Mouse (Mus musculus): ENCODE data around the gene Rab37.

The Rab37 gene

DNA sequence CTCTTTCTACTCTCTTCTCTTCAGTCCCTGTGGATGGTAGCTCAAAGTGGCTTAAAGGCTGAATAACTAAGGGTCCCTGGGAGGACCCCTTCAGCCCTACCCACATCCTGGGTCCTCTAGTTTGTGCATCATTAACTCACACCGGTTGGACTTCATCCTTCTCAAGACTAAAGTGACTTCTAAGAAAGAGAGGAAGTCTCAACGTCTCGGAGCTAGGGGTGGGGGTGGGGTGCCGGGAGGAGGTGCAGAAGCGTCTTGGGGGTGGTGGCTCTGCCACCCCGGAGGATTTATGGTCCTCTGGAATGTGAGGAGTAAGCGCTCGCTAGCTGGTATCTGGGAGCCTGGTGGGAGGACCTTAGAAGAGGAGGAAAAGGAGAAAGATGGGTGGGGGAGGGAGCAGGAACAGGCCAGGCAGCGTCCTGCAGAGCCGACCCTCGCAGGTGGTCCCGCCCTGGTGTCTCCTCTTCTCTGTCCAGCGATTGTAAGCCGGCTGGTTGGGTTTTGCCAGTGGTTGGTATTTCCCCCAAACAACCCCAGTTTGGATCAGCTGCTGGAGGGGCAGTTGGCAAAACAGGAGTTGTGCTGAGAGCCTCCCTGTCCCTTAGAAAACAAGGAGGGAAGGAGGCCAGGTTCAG, 73.2 kb downstream of the Rab37 start:
- peak; percentile 44 for DNase-seq (ENCODE audit: low read depth, low spot score)

DNA sequence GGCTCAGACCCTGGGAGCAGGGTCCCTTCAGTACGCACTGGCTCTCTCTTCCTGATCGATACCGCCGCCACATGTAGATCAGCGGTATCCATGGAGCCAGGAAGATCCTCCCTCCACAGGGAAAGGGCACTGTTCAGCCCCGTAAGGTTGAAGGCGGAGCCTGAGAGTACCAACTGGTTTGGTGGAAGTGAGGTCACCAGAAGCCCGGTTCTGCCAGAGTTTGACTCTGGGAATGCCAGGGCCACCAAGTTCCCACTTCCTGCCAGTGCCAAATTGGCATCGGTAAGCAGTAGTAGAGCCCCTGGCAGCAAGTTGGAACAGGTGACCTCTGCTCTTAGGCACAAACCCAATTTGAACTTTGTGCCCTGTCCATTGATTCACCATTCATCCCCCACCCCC, 73.7 kb downstream of the Rab37 start:
- DNase-seq (ENCODE audit: low read depth, low spot score) = peak; percentile 72

DNA sequence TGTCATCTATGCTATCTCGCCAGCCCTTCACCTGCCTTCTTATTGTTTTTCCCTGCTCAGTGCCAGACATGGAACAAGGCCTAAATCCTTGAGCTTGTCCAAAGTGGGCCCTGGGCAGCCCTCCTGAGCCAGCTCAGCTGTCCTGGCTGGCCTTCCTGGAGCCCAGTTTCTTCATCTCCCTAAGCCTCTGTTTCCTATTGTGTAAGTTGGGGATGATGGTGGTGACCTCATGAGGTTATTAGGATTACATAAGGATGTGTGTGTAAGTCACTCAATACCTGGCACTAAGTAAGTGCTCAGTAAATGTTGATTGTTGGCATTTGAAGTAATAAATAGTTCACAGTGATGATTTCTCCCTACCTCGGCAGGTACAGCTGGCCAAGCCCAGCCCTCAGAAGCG, 75.5 kb downstream of the Rab37 start:
- DNase-seq (ENCODE audit: low read depth, low spot score) = no peak

DNA sequence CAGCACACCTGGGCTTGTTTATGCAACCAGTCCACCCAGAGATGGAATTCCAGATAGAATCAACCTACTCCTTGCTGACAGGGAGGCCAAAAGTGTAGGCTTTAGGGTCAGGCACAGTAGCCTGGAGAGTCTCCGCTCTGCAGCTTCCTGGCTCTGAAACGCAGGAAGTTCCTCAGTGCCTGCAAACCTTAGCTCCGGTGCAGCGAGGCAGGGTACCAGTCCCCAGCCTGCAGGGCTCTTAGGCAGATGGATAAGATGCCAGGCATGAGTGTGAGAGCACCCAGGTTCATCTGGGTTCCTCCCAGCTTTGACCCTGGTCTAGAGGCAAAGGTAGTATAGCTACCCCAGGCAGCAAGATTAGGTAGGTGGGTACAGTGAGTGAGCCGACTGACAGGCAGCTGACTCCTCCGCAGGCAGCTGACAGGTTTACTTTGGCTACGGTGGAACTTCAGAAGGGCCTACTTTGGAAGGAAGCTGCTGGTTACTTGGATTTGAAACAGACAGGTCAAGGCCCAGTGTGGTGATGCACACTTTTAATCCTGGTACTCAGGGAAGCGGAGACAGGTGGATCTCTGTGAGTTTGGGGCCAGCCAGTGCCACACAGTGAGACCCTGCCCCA, 76.5 kb downstream of the Rab37 start:
- no peak for DNase-seq (ENCODE audit: low read depth, low spot score)

DNA sequence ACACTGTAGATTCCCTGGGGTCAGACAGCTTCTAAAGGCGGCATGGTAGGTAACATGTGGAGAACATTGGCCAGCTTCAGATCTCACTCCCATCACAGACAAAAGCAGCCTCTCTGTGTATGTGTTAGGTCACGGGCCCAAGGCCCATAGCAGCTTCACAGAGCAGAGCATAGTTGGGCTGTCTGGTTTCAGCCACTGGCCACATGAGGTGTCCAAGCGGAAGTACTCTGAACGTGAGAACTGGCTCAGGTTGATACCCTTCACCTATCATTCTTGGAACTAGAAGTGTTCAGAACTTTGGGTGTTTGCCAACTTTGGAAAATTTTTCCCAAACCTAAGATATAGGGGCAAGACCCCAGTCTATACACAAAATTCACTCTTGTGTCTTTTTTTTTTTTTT, 78.2 kb downstream of the Rab37 start:
- no peak for DNase-seq (ENCODE audit: low read depth, low spot score)

DNA sequence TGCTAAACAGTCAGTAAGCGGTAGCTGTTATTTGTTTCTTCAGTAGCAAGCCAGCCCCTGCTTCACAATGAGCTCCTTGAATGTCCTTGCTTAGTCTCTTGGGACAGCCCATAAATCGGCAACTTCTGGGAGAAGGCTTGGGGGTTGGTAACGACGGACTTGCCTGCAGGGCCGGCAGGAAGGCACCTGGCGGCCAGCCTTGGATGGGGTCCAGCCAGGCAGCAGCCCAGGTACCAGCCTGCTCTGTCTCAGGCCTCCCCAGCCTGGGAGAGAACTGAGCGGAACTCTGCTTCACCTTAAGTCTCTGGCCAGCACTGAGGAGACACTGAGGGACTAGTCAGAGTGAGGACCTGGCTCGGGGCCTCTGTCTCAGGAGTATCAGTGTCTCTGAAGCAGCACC, 79.9 kb downstream of the Rab37 start:
- no peak for DNase-seq (ENCODE audit: low read depth, low spot score)

DNA sequence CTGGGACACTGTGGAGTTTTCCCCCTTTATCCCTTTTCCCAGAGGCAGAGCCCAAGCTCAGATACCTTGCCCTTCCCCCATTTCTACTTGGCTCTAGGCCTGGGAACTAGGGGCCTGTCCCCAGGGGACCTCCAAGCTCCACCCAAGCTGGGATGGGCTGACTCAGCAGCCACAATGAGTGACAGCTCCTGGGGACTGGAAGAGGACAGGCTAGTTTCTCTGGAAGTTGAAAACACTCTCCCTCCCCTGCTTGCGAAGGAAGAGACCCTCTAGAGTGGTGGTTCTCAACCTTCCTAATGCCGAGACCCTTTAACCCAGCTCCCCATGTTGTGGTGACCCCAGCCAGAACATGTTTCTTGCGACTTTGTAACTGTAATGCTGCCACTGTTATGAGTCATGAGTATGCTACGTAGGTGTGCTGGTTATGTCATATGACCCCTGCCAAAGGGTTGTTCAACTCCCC, 81.6 kb downstream of the Rab37 start:
- DNase-seq (ENCODE audit: low read depth, low spot score) = peak; percentile 88

DNA sequence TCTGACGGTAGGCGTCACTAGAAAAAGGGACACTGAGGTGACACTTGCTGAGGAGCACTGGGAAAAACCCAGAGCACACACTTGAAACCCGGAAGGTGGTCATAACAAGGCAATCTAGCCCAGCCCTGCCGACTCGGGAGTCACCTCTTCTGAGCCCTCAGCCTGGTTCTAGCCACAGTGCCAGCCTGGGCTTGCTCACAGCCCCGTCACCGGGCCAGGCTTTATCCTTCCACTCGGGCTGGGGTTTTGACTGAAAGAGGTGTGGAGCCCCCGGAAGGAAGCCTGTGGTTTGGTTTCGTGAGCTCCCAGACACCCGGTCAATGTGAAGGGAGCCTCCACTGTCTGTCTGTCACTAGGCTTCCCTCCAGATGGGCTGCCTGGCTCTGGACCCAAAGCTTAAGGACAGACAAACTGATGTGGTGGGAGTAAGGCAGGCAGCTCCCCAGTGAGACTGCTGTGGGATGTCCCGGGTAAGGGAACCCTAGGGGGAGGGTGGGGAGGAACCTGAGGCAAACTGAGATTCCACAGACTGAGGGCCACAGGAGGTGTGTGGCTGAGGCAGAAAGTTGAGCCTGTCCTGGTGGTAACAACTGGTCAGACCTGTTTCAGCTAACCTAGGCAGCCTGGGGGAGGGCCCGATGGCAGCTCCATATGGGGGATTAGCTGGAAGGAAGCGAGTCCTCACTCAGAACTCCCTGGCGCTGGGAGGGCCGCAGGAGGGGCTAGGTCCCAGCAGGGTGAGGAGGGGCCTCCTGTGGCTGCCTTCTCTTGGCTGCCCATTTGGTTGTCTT, 82.5 kb downstream of the Rab37 start:
- peak; percentile 81 for DNase-seq (ENCODE audit: low read depth, low spot score)

DNA sequence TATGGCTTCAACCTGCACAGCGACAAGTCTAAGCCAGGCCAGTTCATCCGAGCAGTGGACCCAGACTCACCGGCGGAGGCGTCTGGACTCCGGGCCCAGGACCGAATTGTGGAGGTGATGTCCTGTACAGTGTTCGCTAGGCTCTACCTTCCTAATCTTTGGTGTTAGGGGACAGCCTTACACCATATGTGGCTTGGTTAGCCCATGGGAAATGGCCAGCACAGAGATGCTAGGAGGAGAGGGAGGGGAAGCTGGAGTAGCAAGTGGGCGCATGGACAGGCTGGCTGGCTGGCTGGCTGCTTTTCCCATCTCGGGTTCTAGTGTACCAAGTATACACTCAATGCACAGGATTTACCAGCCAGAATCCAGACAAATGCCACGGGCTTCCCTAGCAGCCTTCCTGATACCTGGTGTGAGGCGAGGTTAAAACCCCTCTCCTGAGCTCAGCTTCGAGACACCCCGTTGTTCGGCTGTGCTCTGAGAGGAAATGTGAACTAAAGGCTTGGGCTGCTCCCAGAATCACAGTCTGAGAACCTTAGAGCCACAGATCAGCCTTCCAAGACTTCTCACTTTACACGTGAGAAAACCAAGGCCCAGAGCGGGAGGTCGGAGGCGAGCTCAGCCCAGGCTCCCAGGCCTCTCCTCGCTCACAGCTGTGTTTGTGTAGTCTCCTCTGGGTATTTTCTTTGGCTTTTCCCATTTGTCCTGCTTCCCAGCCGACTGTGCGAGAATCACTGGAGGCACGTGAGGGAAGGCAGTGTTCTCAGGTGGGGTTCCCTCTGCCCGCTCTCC, 85.4 kb downstream of the Rab37 start:
- DNase-seq (ENCODE audit: low read depth, low spot score) = no peak

DNA sequence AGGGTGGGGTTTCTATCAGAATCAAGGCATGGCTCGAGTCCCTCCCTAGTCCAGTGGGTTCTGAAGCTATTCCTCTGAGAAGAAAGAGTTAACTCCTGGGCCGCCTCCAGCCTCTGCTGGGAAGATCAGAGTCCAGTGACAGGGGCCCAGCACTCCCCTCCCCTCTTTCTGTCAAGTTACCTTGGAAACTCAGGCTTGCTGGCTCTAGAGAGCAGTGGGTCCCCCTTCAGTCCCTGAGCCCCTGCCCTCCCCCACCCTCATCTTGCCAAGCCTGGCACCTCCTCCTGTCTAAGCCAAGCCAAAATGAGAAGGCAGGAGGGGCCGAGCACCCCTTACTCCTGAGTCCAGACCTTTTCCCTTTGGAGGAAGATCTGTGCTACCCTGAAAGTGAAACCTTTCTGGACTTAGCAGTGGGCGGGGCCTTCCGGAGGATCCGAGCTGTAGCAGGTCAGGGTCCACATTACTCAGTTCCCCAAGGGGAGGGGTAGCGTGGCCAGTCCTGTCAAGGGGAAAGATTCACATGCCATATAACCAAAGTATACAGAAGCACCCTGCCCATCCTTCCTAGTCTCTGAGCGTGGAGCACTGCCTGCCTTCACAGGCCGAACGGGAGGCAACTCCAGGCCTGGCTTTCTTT, 86.4 kb downstream of the Rab37 start:
- no peak for DNase-seq (ENCODE audit: low read depth, low spot score)

DNA sequence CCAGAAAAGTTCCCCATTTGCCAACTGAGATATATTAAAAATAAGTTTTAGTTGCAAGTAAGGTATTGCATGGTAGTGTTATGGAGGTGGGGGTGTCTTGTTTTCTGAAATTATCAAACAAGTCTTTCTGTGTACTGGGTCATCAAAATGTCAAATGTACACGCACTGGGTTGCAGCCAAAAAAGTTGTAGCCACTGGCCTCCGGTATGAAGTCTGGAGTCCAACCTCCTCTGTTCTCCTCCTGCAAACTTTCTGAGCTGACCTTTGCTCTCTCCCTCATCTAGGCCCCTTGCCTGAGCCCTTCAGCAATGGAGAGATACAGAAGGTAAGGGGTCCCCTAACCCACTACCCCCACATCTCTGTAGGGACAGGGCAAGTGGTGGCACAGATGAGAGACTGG, 87.5 kb downstream of the Rab37 start:
- DNase-seq (ENCODE audit: low read depth, low spot score) = no peak

DNA sequence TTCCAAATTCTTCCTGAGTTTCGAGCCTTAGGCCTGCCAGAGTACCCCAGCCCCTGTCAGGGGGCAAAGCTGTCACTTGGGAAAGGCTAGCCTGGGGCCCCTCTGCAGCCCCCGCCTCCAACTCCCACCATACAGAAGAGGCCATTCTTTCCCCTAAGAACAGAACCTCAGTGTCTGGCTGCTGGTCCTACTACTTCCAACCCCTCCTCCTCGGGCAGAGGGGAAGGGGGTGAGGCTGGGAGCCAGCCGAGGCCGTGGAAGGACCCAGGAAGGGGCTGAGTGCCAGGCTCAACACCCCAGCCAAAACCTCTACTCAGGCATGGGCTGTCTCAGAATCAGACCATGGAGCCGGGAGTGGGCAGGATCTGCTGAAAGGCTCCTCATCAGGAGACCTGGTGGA, 88.0 kb downstream of the Rab37 start:
- DNase-seq (ENCODE audit: low read depth, low spot score) = no peak

DNA sequence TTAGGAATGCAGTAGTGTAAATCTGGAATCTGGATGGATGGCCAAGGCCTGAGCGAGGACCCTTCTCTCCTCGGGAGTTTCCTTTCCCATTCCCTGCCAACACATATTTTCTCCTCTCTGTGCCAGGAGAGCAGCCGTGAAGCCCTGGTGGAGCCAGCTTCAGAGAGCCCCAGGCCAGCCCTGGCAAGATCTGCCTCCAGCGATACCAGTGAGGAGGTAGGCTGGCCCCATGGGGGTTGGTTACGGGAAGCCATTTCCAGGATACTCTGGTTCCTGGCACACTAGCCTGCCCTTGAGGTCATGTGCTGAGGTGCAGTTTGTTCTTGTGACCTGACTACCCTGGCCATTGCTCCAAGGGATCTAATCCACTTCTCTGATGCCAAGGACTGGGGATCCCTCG, 88.7 kb downstream of the Rab37 start:
- no peak for DNase-seq (ENCODE audit: low read depth, low spot score)

DNA sequence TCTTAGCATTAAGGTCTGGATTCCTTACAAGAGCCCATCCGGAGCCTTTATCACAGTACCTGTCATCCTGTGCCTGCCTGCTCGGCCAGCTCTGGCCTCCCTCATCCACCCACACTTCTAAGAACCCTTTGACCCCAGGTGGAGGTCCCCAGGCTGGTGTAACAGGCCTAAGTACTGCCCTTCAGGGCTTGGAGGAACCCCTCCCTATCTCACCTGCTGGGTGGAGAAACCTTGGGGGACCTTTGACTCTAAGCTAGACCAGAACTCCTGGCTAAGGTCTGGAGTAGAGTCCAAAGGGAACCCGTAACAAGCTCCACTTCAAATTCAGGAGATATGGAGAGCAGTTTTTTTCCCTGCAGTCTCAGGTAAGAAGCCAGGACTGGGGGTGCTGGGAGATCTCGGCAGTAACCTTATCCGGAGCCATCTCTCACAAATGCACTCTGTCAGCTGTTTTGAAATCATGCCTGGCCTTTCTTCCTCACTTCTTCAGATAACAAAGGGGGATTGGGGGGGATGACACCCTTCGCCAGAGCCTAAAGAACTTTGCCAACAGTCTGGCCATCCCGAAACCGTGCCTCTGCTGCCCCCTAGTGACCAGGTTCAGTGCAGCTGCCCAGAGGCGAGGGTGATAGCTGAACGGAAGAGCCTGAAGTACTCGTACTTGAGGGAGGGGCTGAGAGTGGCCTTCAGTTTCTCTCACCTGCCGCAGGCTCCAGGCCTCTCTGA, 90.8 kb downstream of the Rab37 start:
- peak; percentile 83 for DNase-seq (ENCODE audit: low read depth, low spot score)

DNA sequence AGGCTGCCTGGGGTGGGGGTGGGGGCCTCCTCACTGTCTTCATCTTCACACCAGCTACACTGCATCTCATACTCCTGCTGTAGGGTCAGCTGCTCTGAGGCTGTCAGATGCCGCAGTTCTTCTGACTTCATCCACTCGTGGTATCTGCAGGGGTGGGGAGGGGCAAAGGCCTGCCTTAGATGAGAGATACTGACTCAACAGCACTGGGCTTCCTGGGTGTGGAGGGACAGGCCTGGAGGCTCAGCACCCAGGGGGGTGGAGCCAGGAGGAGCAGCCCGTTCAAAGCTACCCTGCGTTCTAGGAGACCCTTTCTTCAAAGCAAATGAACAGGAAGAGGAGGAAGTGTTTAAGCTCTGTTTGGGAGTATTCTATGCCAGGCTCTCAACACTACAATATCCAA, 93.7 kb downstream of the Rab37 start:
- DNase-seq (ENCODE audit: low read depth, low spot score) = no peak

DNA sequence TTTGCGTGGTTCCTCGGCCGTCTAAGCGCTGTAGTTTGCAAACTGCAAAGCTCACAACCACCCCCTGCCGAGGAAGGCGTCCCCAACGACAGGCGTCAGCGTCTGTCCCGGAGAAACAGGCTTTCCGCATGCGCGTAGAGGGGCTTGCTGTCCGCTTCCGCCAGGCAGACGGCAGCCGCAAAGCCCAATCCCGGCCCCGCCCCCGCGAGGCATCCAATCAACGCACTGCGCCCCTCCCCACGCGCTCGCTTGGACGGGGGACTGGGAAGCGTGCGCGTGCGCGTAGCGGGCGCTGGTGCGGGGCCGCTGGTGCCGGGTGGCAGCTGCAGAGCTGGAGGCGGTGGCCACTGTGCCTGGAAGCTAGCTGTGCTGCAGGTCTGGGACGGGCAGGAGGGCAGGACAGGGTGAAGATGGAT, 96.0 kb downstream of the Rab37 start, which contains the start of gene Tmem104:
Gene Tmem104 (plus strand): TSS at position 264 of the 416 bp plus-strand sequence.
- DNase-seq (ENCODE audit: low read depth, low spot score) = peak; percentile 98

DNA sequence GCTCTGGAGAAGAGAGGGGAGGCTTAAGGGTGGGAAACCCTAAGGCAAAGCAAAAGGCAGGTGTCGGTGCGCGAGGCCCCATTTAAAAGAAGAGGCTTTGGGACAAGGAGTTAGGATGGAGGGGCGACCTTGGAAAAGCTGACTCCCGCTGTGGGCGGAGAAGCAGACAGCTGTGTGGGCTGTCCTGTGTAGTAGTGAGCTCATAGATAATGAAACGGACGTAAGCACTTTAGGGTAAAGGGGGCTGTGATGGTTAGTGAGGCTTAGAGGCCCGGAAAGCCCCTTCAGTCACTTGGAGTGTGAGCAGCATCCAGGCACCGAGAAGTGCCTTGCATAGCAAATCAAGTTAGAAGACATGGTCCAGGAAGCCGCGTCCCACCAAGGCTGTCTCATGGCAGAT, 96.5 kb downstream of the Rab37 start, which contains the start of gene Nat9:
Gene Nat9 (minus strand): TSS at position 167 of the 400 bp plus-strand sequence.
- no peak for DNase-seq (ENCODE audit: low read depth, low spot score)

DNA sequence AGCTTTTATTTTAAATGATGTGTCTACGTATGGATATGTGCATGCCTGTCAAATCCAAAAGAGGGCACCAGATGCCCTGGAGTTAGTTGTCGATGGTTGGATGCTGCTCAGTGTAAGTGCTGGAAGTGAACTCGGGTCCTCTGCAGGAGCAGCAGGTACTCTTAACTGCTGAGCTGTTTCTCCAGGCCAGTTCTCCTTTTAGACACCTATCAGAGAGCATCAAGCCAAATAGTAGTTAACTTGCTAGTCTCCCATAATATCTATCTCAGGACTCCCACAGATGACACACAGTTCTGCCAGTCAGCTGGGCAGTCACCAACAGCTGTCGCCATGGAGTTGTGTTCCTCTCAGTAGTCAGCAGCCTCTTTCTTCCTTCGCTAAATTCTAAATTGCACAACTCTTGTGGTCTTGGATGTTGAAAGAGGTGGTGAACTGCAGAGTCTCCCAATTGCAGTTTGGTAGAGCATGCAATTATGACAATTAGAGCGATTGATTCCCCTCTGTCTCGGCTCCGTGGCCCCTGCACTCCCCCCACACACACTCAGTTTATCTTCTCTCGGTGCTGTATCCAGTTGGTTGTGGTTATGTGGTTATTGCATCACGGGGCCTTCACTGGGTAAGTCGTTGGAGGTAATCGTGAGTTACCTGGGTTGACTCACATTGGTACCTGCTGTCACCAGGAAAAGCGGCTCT, 97.5 kb downstream of the Rab37 start:
- DNase-seq (ENCODE audit: low read depth, low spot score) = no peak

DNA sequence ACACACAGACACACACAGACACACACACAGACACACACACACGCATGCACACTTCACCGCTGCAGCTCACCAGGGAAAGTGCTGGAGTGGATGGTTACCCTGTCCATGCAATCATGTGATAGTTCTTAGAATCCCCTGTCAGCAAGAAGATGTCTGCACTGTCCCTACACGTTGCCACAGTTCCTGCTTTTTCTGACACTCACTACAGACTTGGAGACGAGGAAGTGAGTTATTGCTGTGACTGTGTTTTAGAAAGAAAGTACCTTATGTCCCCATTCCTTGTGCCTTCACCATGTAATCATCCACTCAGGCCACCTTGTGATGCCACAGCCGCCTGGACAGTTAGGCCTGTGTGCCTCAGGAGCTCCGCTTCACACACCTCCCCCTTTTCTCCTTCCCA, 98.1 kb downstream of the Rab37 start:
- no peak for DNase-seq (ENCODE audit: low read depth, low spot score)

DNA sequence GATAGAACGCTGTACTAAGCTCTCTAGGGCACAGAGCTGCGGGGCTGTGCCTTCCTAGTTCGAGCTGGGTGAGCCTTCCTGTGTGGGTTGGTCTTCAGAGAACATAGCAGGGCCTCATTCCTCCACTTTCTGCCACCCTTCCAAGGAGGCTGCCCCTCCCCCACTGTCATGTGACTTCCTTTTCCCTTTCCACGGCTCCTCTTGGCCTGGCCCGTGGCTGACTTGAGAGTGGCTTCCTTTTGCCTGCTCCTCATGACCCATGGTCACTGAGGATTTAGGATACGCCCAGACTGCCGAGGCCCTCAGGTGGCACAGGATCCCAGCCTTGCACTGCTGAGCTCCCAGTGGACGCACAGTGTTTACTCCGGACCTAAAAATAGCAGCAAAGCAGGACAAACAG, 100.9 kb downstream of the Rab37 start:
- DNase-seq (ENCODE audit: low read depth, low spot score) = no peak

All from R1 (cell line).